Mouse (Mus musculus) CH12.LX (cell line): ENCODE results near the gene Nfe2l2. TPM values are rescaled to one million over a fixed set of nuclear protein-coding genes. Genes with fewer than 3 reads are reported as not detected.

Source experiments
- DNase-seq: peaks from one replicate; pipeline ENCODE4 v3.0.0-alpha.2; 2013; ENCODE audit errors: extremely low read depth
- H3K27ac ChIP-seq: 2 replicates; pipeline ENCODE4 v1.5.1; 2012; ENCODE audit warnings: low read depth, mild to moderate bottlenecking, control low read depth, moderate library complexity; ENCODE audit not compliant: insufficient read depth
- H3K27me3 ChIP-seq: replicated peaks from 2 replicates; pipeline ENCODE3; 2012; ENCODE audit warnings: inconsistent platforms
- H3K36me3 ChIP-seq, 2 experiments: replicated peaks in 1 of 2; 2 replicates each; pipeline versions ENCODE3 to v1.6.1; 2012; ENCODE audit warnings: inconsistent platforms in 1 of 2, low read length in 1 of 2, mild to moderate bottlenecking in 1 of 2, mixed read lengths in 1 of 2, moderate library complexity in 1 of 2; ENCODE audit not compliant: control insufficient read depth in 1 of 2, insufficient read depth in 1 of 2
- H3K4me1 ChIP-seq, 2 experiments: 2 replicates each; pipeline ENCODE4 v1.6.1; 2012; ENCODE audit warnings: inconsistent platforms in 1 of 2, moderate library complexity in 1 of 2; ENCODE audit not compliant: insufficient read depth in 2 of 2, control insufficient read depth in 1 of 2
- H3K4me2 ChIP-seq: 2 replicates; pipeline ENCODE4 v1.6.1; 2012; ENCODE audit warnings: low read depth, mild to moderate bottlenecking, control low read depth; ENCODE audit not compliant: poor library complexity, insufficient read depth, severe bottlenecking
- H3K4me3 ChIP-seq, 3 experiments: fragments of 150-350 bp in 1 of 3; sonication (generic) in 1 of 3; replicated peaks in 1 of 3; 2 replicates each; pipeline versions ENCODE3 to v1.5.1; 2011 to 2012; ENCODE audit warnings: low read depth in 2 of 3, low read length in 2 of 3, mild to moderate bottlenecking in 2 of 3, moderate library complexity in 2 of 3, control low read depth in 1 of 3, improper control_type of control experiment in 1 of 3, inconsistent platforms in 1 of 3, mixed read lengths in 1 of 3; ENCODE audit not compliant: poor library complexity in 1 of 3
- H3K79me2 ChIP-seq: replicated peaks from 2 replicates; pipeline ENCODE4 v1.6.1; 2012; ENCODE audit warnings: mild to moderate bottlenecking, moderate library complexity; ENCODE audit not compliant: control insufficient read depth, poor library complexity, insufficient read depth, severe bottlenecking; ENCODE audit errors: extremely low read depth
- H3K9ac ChIP-seq: 2 replicates; pipeline ENCODE4 v1.6.1; 2012; ENCODE audit warnings: low read depth, mild to moderate bottlenecking, control low read depth, moderate library complexity; ENCODE audit not compliant: insufficient read depth
- H3K9me3 ChIP-seq: replicated peaks from 2 replicates; pipeline ENCODE3; 2012; ENCODE audit warnings: low read length, inconsistent platforms, mixed read lengths
- BHLHE40 ChIP-seq: IDR thresholded peaks from 2 replicates; pipeline ENCODE4 v1.6.1; 2011; ENCODE audit warnings: mild to moderate bottlenecking, low read depth, low read length, improper control_type of control experiment
- CHD1 ChIP-seq: IDR thresholded peaks from 2 replicates; pipeline ENCODE4 v1.6.1; 2012; ENCODE audit warnings: low read depth, low read length, improper control_type of control experiment, inconsistent platforms
- CHD2 ChIP-seq: IDR thresholded peaks from 2 replicates; pipeline ENCODE4 v1.6.1; 2011; ENCODE audit warnings: low read length, improper control_type of control experiment
- CTCF ChIP-seq, 2 experiments: IDR thresholded peaks in 1 of 2; conservative IDR thresholded peaks in 1 of 2; 2 replicates each; pipeline ENCODE4 v1.5.1; 2011 to 2012; ENCODE audit warnings: low read depth in 2 of 2, low read length in 2 of 2, improper control_type of control experiment in 1 of 2, inconsistent platforms in 1 of 2, mild to moderate bottlenecking in 1 of 2, moderate library complexity in 1 of 2
- E2F4 ChIP-seq: IDR thresholded peaks from 2 replicates; pipeline ENCODE4 v1.6.1; 2011; ENCODE audit warnings: low read depth, low read length, improper control_type of control experiment; ENCODE audit not compliant: insufficient replicate concordance
- ELF1 ChIP-seq: IDR thresholded peaks from 2 replicates; pipeline ENCODE4 v1.6.1; 2014; ENCODE audit warnings: low read depth, mild to moderate bottlenecking, inconsistent platforms, low read length, improper control_type of control experiment
- EP300 ChIP-seq: IDR thresholded peaks from 2 replicates; pipeline ENCODE4 v1.6.1; 2011; ENCODE audit warnings: low read length, improper control_type of control experiment
- ETS1 ChIP-seq: conservative IDR thresholded peaks from 2 replicates; pipeline ENCODE4 v1.6.1; 2012; ENCODE audit warnings: low read depth, mild to moderate bottlenecking, inconsistent platforms, low read length, improper control_type of control experiment, moderate library complexity
- GABPA ChIP-seq: IDR thresholded peaks from 2 replicates; pipeline ENCODE4 v1.6.1; 2012; ENCODE audit warnings: low read depth, low read length, improper control_type of control experiment, inconsistent platforms; ENCODE audit not compliant: insufficient replicate concordance
- HCFC1 ChIP-seq: IDR thresholded peaks from 2 replicates; pipeline ENCODE4 v1.6.1; 2012; ENCODE audit warnings: low read depth, mild to moderate bottlenecking, inconsistent platforms, low read length, improper control_type of control experiment
- IRF4 ChIP-seq: IDR thresholded peaks from 2 replicates; pipeline ENCODE4 v1.6.1; 2014; ENCODE audit warnings: low read depth, mild to moderate bottlenecking, inconsistent platforms, low read length, improper control_type of control experiment
- JUN ChIP-seq: IDR thresholded peaks from 2 replicates; pipeline ENCODE4 v1.6.1; 2011; ENCODE audit warnings: low read depth, mild to moderate bottlenecking, low read length, improper control_type of control experiment, moderate library complexity; ENCODE audit not compliant: insufficient read depth
- JUND ChIP-seq: conservative IDR thresholded peaks from 2 replicates; pipeline ENCODE4 v1.6.1; 2011; ENCODE audit warnings: low read depth, low read length, improper control_type of control experiment
- KAT2A ChIP-seq: IDR thresholded peaks from 2 replicates; pipeline ENCODE4 v1.6.1; 2012; ENCODE audit warnings: low read length, improper control_type of control experiment, inconsistent platforms; ENCODE audit not compliant: insufficient replicate concordance
- MAFK ChIP-seq: IDR thresholded peaks from 2 replicates; pipeline ENCODE4 v1.6.1; 2011; ENCODE audit warnings: low read length, improper control_type of control experiment; ENCODE audit not compliant: insufficient replicate concordance
- MAZ ChIP-seq: IDR thresholded peaks from 2 replicates; pipeline ENCODE4 v1.6.1; 2012; ENCODE audit warnings: low read depth, mild to moderate bottlenecking, inconsistent platforms, low read length, improper control_type of control experiment, moderate library complexity
- MEF2A ChIP-seq: IDR thresholded peaks from 2 replicates; pipeline ENCODE4 v1.6.1; 2014; ENCODE audit warnings: low read depth, mild to moderate bottlenecking, inconsistent platforms, low read length, improper control_type of control experiment, borderline replicate concordance
- MXI1 ChIP-seq: IDR thresholded peaks from 2 replicates; pipeline ENCODE4 v1.6.1; 2011; ENCODE audit warnings: mild to moderate bottlenecking, low read depth, low read length, improper control_type of control experiment
- MYC ChIP-seq: IDR thresholded peaks from 2 replicates; pipeline ENCODE4 v1.6.1; 2011; ENCODE audit warnings: low read depth, mild to moderate bottlenecking, improper control_type of control experiment, low read length
- NELFE ChIP-seq: IDR thresholded peaks from 2 replicates; pipeline ENCODE4 v1.6.1; 2011; ENCODE audit warnings: low read depth, low read length, improper control_type of control experiment
- NRF1 ChIP-seq: IDR thresholded peaks from 2 replicates; pipeline ENCODE4 v1.6.1; 2014; ENCODE audit warnings: low read depth, mild to moderate bottlenecking, inconsistent platforms, low read length, improper control_type of control experiment, moderate library complexity
- PAX5 ChIP-seq: IDR thresholded peaks from 2 replicates; pipeline ENCODE4 v1.6.1; 2012; ENCODE audit warnings: low read length, inconsistent platforms, mixed read lengths
- POLR2A ChIP-seq: IDR thresholded peaks from 2 replicates; pipeline ENCODE4 v1.6.1; 2011; ENCODE audit warnings: low read depth, mild to moderate bottlenecking, improper control_type of control experiment, low read length
- POLR2AphosphoS2 ChIP-seq: IDR thresholded peaks from 2 replicates; pipeline ENCODE4 v1.6.1; 2011; ENCODE audit warnings: low read depth, low read length, improper control_type of control experiment
- RAD21 ChIP-seq: IDR thresholded peaks from 2 replicates; pipeline ENCODE4 v1.6.1; 2011; ENCODE audit warnings: low read depth, mild to moderate bottlenecking, low read length, improper control_type of control experiment, moderate library complexity
- RCOR1 ChIP-seq: conservative IDR thresholded peaks from 2 replicates; pipeline ENCODE4 v1.6.1; 2012; ENCODE audit warnings: low read depth, mild to moderate bottlenecking, inconsistent platforms, low read length, improper control_type of control experiment
- SIN3A ChIP-seq: IDR thresholded peaks from 2 replicates; pipeline ENCODE4 v1.6.1; 2012; ENCODE audit warnings: low read length, improper control_type of control experiment, inconsistent platforms
- SMC3 ChIP-seq: IDR thresholded peaks from 2 replicates; pipeline ENCODE4 v1.6.1; 2011; ENCODE audit warnings: low read depth, low read length, improper control_type of control experiment
- TBP ChIP-seq: conservative IDR thresholded peaks from 2 replicates; pipeline ENCODE4 v1.6.1; 2011; ENCODE audit warnings: low read depth, low read length, improper control_type of control experiment
- TCF12 ChIP-seq: IDR thresholded peaks from 2 replicates; pipeline ENCODE4 v1.6.1; 2014; ENCODE audit warnings: low read depth, mild to moderate bottlenecking, inconsistent platforms, low read length, improper control_type of control experiment
- UBTF ChIP-seq: IDR thresholded peaks from 2 replicates; pipeline ENCODE4 v1.6.1; 2012; ENCODE audit warnings: low read depth, mild to moderate bottlenecking, inconsistent platforms, low read length, improper control_type of control experiment, moderate library complexity
- USF1 ChIP-seq: IDR thresholded peaks from 2 replicates; pipeline ENCODE4 v1.6.1; 2014; ENCODE audit warnings: low read depth, mild to moderate bottlenecking, inconsistent platforms, low read length, improper control_type of control experiment
- USF2 ChIP-seq: conservative IDR thresholded peaks from 2 replicates; pipeline ENCODE4 v1.6.1; 2011; ENCODE audit warnings: low read depth, low read length, improper control_type of control experiment
- ZC3H11A ChIP-seq: IDR thresholded peaks from 2 replicates; pipeline ENCODE4 v1.6.1; 2012; ENCODE audit warnings: low read depth, mild to moderate bottlenecking, inconsistent platforms, low read length, improper control_type of control experiment
- ZKSCAN1 ChIP-seq: IDR thresholded peaks from 2 replicates; pipeline ENCODE4 v1.6.1; 2012; ENCODE audit warnings: low read depth, inconsistent platforms, low read length, improper control_type of control experiment, borderline replicate concordance
- ZMIZ1 ChIP-seq: IDR thresholded peaks from 2 replicates; pipeline ENCODE4 v1.6.1; 2012; ENCODE audit warnings: low read depth, mild to moderate bottlenecking, inconsistent platforms, low read length, improper control_type of control experiment
- dilution Hi-C: fragments of 300-500 bp; cut with MboI; formaldehyde crosslinking; loops from 2 replicates; pipeline ENCODE4 v1.14.3; 2020; ENCODE audit warnings: low sequenced_read_pairs; ENCODE audit not compliant: extremely low pct_unique_long_range_greater_than_20kb, extremely low pct_ligation_motif_present
- in situ Hi-C: fragments of 300-500 bp; cut with MboI; formaldehyde crosslinking; loops from 3 replicates; pipeline ENCODE4 v1.14.3; 2019; ENCODE audit warnings: low sequenced_read_pairs, low pct_ligation_motif_present, low pct_unique_long_range_greater_than_20kb, mixed read lengths
- polyA plus RNA-seq: library from polyadenylated mRNA; unstranded; fragments of >175 nt; gene quantifications from 2 replicates; pipeline ENCODE4 v1.2.1, GENCODE M21; 2012; ENCODE audit warnings: low read depth; ENCODE audit not compliant: insufficient read length
- total RNA-seq, 2 experiments: library from RNA; depleted of rRNA; stranded (reverse); fragments of 300-350 nt in 1 of 2; fragments of >200 nt in 1 of 2; gene quantifications; 2 replicates each; pipeline ENCODE4 v1.2.3; 2012 to 2014

Nfe2l2 gene
- 11.6 and 13.9 TPM in 2 replicates for total RNA-seq (2012; rRNA removed)
- total RNA-seq (2014; rRNA removed): 21.7 and 23.3 TPM in 2 replicates
- 32.6 and 35.5 TPM in 2 replicates for polyA plus RNA-seq

DNA sequence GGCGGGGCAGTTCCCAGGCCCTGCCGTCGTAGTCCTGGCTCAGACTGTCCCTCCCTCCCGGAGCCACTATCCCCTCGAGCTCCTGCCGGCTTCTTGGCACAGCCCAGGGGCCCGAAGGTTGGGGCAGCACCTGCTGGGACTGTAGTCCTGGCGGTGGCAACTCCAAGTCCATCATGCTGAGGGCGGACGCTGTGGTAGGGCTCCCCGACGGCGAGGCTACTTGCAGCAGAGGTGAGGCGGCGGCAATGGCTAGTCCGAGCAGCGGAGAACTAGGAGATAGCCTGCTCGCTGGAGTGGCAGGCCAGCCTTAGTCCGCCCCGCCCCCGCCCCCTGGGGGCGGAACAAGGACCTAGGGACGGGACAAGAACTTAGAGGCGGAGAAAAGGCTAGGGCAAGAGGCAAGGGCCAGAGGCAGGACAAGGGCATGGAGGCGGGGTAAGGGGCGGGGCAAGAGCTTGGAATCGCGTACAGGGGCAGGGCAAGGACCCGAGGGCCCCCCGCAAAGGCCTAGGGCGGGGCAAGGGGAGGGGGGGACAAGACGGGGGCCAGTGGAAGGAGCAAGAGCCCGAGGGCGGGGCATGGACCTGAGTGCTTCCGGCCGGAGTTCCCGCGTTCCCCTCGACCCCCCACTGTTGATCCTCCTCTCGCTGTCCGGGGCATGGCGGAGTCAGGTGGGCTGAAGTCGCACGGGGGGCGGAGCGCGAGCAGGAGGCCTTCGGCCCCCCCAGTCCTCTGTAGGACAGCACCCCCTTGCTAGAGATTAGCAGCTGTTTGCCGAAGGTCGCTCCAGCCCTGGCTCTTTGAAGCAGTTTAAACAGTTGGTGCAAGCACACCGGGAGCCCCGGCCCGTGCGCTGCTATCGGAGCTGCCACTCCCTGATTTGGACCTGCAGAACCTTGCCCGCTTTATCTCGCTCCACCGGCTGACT is at the start of gene Nfe2l2:
Nfe2l2 (minus strand) TSS at position 408 of the 928 bp plus-strand sequence.
- DNase-seq: peak; percentile 100
- dilution Hi-C loops (no loop called here), in situ Hi-C loops (loop anchor here (10.0 kb wide), 1 partner anchor 60 kb away; no protein-coding TSS in a partner anchor)
- H3K79me2 ChIP-seq: peaks cover 39% of the 10 kb centered on the region
- H3K4me1 ChIP-seq: peaks cover 3 to 50% of the 10 kb centered on the region in 2 experiments; a peak in 3 of 4 replicates
- peaks cover 0 to 25% of the 10 kb centered on the region in 2 experiments for H3K36me3 ChIP-seq
- H3K4me2 ChIP-seq: peak within 1 kb of the TSS; percentile 40
- peak within 1 kb of the TSS; percentile 86 to 97 (median 94) for H3K4me3 ChIP-seq
- no peaks in the 10 kb centered on the region for H3K27me3 ChIP-seq
- peaks cover 6% of the 10 kb centered on the region for H3K9me3 ChIP-seq
- H3K27ac ChIP-seq: peak within 1 kb of the TSS; percentile 90
- peak within 1 kb of the TSS; percentile 75 for H3K9ac ChIP-seq
- peak; percentile 98 for TF ChIP-seq MAZ
- TF ChIP-seq SMC3: peak; percentile 16; the same call in 1 of the 2 replicates
- no peak for TF ChIP-seq ZKSCAN1
- TF ChIP-seq SIN3A: no peak; the same call in none of the 2 replicates
- no peak; the same call in 1 of the 2 replicates for TF ChIP-seq USF1
- no peak; the same call in 1 of the 2 replicates for TF ChIP-seq UBTF
- TF ChIP-seq ETS1: no peak; the same call in none of the 2 replicates
- TF ChIP-seq ELF1: peak; percentile 50; the same call in 1 of the 2 replicates
- no peak for TF ChIP-seq EP300
- TF ChIP-seq TCF12: peak; percentile 34
- no peak for TF ChIP-seq KAT2A
- no peak for TF ChIP-seq CHD1
- no peak for TF ChIP-seq ZC3H11A
- TF ChIP-seq POLR2AphosphoS2: peak; percentile 87
- TF ChIP-seq TBP: peak; percentile 55; the same call in 1 of the 2 replicates
- no peak for TF ChIP-seq JUND
- no peak for TF ChIP-seq CTCF (conservative IDR thresholded peaks at IDR 0.05 in 1 of 2, IDR thresholded peaks at IDR 0.05 in 1 of 2; ENCODE audit: low read depth in 2 of 2, low read length in 2 of 2)
- no peak for TF ChIP-seq GABPA
- TF ChIP-seq POLR2A: peak; percentile 90
- no peak; the same call in none of the 2 replicates for TF ChIP-seq MXI1
- peak; percentile 69; the same call in 1 of the 2 replicates for TF ChIP-seq E2F4
- 0 out of 2 replicates have a peak, but pooled peaks have one; percentile 21 for TF ChIP-seq NRF1
- TF ChIP-seq RCOR1: no peak
- no peak for TF ChIP-seq JUN
- TF ChIP-seq USF2: no peak
- TF ChIP-seq CHD2: 0 out of 2 replicates have a peak, but pooled peaks have one; percentile 33
- TF ChIP-seq HCFC1: peak; percentile 40; the same call in 1 of the 2 replicates
- peak; percentile 93 for TF ChIP-seq ZMIZ1
- TF ChIP-seq MAFK: no peak
- peak; percentile 93 for TF ChIP-seq NELFE
- TF ChIP-seq MYC: no peak
- TF ChIP-seq MEF2A: peak; percentile 33; the same call in 1 of the 2 replicates
- TF ChIP-seq RAD21: no peak; the same call in 1 of the 2 replicates
- TF ChIP-seq IRF4: 0 out of 2 replicates have a peak, but pooled peaks have one; percentile 20
- no peak for TF ChIP-seq PAX5
- no peak for TF ChIP-seq BHLHE40
